Mouse (Mus musculus) CH12.LX (cell line): ENCODE measurements at regions not wholly inside any gene's neighbourhood (a gene's known extent, or its start where the extent isn't known, plus 50 kb on each side); places are given as distances from the start of the nearest gene placed in this dataset.

Experiments used
- BHLHE40 ChIP-seq: IDR thresholded peaks from 2 replicates; pipeline ENCODE4 v1.6.1; 2011; ENCODE audit warnings: mild to moderate bottlenecking, low read depth, low read length, improper control_type of control experiment
- CTCF ChIP-seq, 2 experiments: IDR thresholded peaks in 1 of 2; conservative IDR thresholded peaks in 1 of 2; 2 replicates each; pipeline ENCODE4 v1.5.1; 2011 to 2012; ENCODE audit warnings: low read depth in 2 of 2, low read length in 2 of 2, improper control_type of control experiment in 1 of 2, inconsistent platforms in 1 of 2, mild to moderate bottlenecking in 1 of 2, moderate library complexity in 1 of 2
- E2F4 ChIP-seq: IDR thresholded peaks from 2 replicates; pipeline ENCODE4 v1.6.1; 2011; ENCODE audit warnings: low read depth, low read length, improper control_type of control experiment; ENCODE audit not compliant: insufficient replicate concordance
- ELF1 ChIP-seq: IDR thresholded peaks from 2 replicates; pipeline ENCODE4 v1.6.1; 2014; ENCODE audit warnings: low read depth, mild to moderate bottlenecking, inconsistent platforms, low read length, improper control_type of control experiment
- EP300 ChIP-seq: IDR thresholded peaks from 2 replicates; pipeline ENCODE4 v1.6.1; 2011; ENCODE audit warnings: low read length, improper control_type of control experiment
- JUND ChIP-seq: conservative IDR thresholded peaks from 2 replicates; pipeline ENCODE4 v1.6.1; 2011; ENCODE audit warnings: low read depth, low read length, improper control_type of control experiment
- MAX ChIP-seq: IDR thresholded peaks from 2 replicates; pipeline ENCODE4 v1.6.1; 2011; ENCODE audit warnings: low read length, improper control_type of control experiment
- MAZ ChIP-seq: IDR thresholded peaks from 2 replicates; pipeline ENCODE4 v1.6.1; 2012; ENCODE audit warnings: low read depth, mild to moderate bottlenecking, inconsistent platforms, low read length, improper control_type of control experiment, moderate library complexity
- NRF1 ChIP-seq: IDR thresholded peaks from 2 replicates; pipeline ENCODE4 v1.6.1; 2014; ENCODE audit warnings: low read depth, mild to moderate bottlenecking, inconsistent platforms, low read length, improper control_type of control experiment, moderate library complexity
- POLR2A ChIP-seq: IDR thresholded peaks from 2 replicates; pipeline ENCODE4 v1.6.1; 2011; ENCODE audit warnings: low read depth, mild to moderate bottlenecking, improper control_type of control experiment, low read length
- RAD21 ChIP-seq: IDR thresholded peaks from 2 replicates; pipeline ENCODE4 v1.6.1; 2011; ENCODE audit warnings: low read depth, mild to moderate bottlenecking, low read length, improper control_type of control experiment, moderate library complexity
- RCOR1 ChIP-seq: conservative IDR thresholded peaks from 2 replicates; pipeline ENCODE4 v1.6.1; 2012; ENCODE audit warnings: low read depth, mild to moderate bottlenecking, inconsistent platforms, low read length, improper control_type of control experiment
- ZNF384 ChIP-seq: IDR thresholded peaks from 2 replicates; pipeline ENCODE4 v1.6.1; 2012; ENCODE audit warnings: low read depth, low read length, improper control_type of control experiment, inconsistent platforms

DNA sequence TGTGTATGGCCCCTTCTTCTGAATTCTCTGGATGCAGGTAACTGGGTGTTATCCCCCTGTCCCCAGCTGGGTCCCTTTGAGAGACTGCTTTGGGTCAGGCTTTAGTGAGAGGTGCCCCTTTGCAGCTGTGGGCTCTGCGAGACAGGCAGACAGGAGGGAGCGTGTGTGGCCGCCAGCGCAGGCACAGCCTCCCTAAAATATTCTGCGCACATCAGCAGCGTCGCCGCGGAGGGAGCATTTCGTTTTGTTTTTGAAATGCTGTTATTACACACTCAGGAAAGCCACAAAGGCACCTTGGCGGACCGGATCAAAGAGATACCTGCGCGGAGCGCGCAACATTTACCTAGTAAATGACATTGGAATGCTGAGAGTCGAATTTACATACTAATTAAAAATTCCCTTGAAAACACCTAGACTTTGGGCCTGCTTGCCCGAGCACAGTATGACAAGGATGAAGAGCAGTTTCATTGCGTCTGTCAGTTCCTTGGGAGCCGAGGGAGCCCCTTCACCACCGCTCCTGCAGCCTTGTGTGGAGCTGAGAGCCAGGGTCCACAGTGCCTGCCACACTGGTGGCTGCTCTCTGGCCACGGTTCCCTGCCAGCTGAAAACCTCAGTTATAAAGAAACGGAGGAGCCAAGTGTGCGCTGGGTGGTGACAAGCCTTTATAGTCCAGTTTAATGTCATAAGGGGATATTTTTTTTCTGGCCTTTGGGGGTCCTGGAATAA, 89.3 kb upstream of the Pmepa1 start:
- no peak for TF ChIP-seq MAZ
- no peak for TF ChIP-seq CTCF (conservative IDR thresholded peaks at IDR 0.05 in 1 of 2, IDR thresholded peaks at IDR 0.05 in 1 of 2; ENCODE audit: low read depth in 2 of 2, low read length in 2 of 2)
- TF ChIP-seq ELF1 = no peak
- TF ChIP-seq ZNF384 = no peak
- no peak for TF ChIP-seq RAD21
- TF ChIP-seq EP300 = no peak
- TF ChIP-seq NRF1 = no peak
- TF ChIP-seq MAX = no peak
- TF ChIP-seq BHLHE40 = no peak
- no peak for TF ChIP-seq POLR2A
- TF ChIP-seq RCOR1 = no peak
- no peak for TF ChIP-seq E2F4
- no peak for TF ChIP-seq JUND
